Mouse (Mus musculus) ES-E14 (cell line): ENCODE results near the gene Lclat1.

Experiments used
- CHD2 ChIP-seq: IDR thresholded peaks from 2 replicates; pipeline ENCODE4 v1.6.1; 2014; ENCODE audit warnings: mild to moderate bottlenecking, low read depth, low read length, inconsistent platforms
- HCFC1 ChIP-seq: IDR thresholded peaks from 2 replicates; pipeline ENCODE4 v1.6.1; 2012; ENCODE audit warnings: low read length, inconsistent platforms, borderline replicate concordance; ENCODE audit not compliant: insufficient read depth
- MAFK ChIP-seq: IDR thresholded peaks from 2 replicates; pipeline ENCODE4 v1.6.1; 2014; ENCODE audit warnings: mild to moderate bottlenecking, low read depth, low read length, inconsistent platforms; ENCODE audit not compliant: insufficient read depth
- ZC3H11A ChIP-seq: IDR thresholded peaks from 2 replicates; pipeline ENCODE4 v1.6.1; 2012; ENCODE audit warnings: low read depth, mild to moderate bottlenecking, inconsistent platforms, low read length, borderline replicate concordance
- ZNF384 ChIP-seq: IDR thresholded peaks from 2 replicates; pipeline ENCODE4 v1.6.1; 2012; ENCODE audit warnings: low read depth, low read length, inconsistent platforms

- TF ChIP-seq MAFK (no peak), ZC3H11A (no peak), CHD2 (no peak), ZNF384 (no peak), HCFC1 (no peak)
Measured at GRCm38 (mm10) chr17:73246926-73247325, 139.1 kb downstream of the Lclat1 start.
